Mouse (Mus musculus): ENCODE data around the gene Nfkbiz.

The Nfkbiz gene

DNA sequence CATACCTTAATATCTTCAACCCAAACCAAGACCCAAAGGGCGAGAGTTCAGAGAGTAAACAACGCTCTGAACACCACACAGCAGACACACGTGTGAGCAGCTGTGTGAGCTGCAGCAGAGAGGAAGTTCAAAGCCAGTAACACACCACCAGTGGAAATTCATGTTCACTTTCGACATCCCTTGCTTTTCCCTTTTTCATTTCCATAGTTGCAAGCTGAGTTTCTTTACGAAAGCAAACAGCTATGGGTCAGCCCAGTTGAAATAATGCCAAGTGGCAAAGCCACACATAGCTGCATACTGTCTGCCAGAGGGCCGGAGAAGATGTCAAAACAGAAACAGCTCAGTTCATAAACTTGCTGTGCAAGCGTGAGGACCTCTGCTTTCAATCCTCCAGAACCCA, 39.9 kb downstream of the Nfkbiz start:
- no peak for DNase-seq

- DNase-seq: no peak
These were observed 48.4 kb downstream of the Nfkbiz start for GRCm38 (mm10) chr16:55790326-55790725.

- DNase-seq: no peak
These were observed 49.4 kb downstream of the Nfkbiz start for GRCm38 (mm10) chr16:55789291-55789690.

DNA sequence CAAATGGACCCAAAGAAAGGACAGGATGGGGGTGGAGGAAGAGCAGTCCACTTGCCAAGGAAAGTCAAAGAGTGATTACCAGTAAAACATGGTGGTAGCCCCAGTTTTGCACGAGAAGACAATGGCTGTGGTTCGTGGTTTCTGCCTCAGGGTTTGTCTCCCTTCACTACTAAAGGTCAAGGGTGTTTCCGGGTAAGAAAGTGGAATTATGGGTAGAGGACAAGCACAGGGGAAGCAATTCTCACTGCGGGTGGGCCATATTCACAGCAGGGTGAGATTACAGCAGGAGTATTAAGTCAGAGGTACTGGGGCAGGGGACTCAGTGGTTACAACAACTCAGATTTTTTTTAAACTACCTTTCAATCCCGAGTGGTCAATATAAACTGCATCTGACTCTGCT, 50.0 kb downstream of the Nfkbiz start:
- no peak for DNase-seq

- no peak for DNase-seq
These were observed 51.2 kb downstream of the Nfkbiz start for GRCm38 (mm10) chr16:55787385-55788072.

DNA sequence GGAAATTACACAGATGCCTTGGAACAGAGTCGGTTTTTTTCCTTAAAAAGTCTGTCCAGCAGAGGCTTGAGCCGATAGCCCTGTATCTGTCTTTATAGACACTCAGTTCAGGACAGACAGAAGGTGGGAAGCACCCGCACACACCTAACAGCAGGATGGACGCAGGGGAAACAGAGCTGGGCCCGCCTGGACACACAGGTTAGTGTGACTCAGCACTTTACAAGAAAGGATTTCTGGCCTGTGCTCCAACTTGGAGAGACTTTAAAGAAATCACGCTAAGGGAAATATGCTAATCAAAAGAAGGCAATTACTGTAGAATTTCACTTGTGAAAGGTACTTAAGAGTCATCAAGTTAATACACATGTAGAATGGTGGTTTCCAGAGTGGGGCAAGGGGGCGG, 54.3 kb downstream of the Nfkbiz start:
- DNase-seq: no peak

DNA sequence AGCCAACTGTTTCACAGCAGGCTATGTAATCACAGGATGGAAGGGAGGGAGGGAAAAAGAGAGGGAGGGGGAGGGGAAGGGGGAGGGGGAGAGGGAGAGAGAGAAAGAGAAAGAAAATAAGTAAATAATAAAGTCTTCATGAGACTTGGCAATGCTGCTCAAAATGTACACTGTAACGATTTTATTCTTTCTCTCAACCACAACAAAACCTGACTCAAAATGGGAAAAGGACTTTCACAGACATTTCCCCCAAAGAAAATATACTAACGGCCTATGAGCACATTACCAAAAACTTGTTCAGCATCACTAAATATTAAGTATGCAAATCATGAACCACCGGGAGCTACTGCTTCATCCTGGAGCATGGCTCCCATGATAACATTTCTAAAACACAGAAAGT, 54.8 kb downstream of the Nfkbiz start:
- no peak for DNase-seq

- no peak for DNase-seq
These were observed 55.8 kb downstream of the Nfkbiz start for GRCm38 (mm10) chr16:55782911-55783310.

- no peak for DNase-seq
These were observed 56.9 kb downstream of the Nfkbiz start for GRCm38 (mm10) chr16:55781809-55782208.

DNA sequence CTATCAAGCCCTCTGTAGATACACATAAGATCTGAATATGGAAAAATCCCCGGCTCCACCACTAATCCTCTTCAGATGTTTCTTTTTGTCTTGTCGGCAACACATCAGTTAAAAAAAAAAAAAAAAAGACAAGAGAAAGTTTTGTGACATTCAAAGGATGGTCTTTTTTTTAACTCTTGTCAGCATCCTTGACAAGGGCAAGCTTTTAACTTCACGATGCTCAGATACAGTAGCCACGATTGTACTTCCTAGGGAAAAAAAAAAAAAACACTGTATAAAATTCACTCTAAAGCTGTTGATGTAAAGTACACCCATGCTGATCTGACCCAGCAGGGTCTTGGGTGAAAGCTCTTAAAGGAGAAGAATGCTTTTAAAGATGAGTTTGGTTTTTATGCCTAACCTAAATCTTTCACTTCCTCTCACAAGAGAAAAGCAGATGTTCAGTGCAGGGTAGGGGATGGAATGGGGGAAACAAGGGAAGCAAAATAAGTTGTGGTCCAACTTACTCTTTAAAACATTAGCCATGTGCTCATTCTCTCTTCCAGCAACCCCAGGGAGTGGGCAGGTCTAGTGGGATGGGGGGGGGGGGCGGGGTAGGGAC, 57.6 kb downstream of the Nfkbiz start:
- DNase-seq: no peak

- no peak for DNase-seq
These were observed 62.4 kb downstream of the Nfkbiz start for GRCm38 (mm10) chr16:55776329-55776728.

- no peak for DNase-seq
These were observed 68.5 kb downstream of the Nfkbiz start for GRCm38 (mm10) chr16:55770247-55770646.
